Mouse (Mus musculus) neural tube, postnatal 0 days (tissue): Measurements from ENCODE around the gene H2afz. TPM values are rescaled to one million over a fixed set of nuclear protein-coding genes. Genes with fewer than 3 reads are reported as not detected.

ENCODE experiments used
- polyA plus RNA-seq: library from polyadenylated mRNA; unstranded; fragments of >200 nt; fragmentation: Nextera tagmentation; extraction: Ambion mirVana; gene quantifications from 2 replicates; pipeline ENCODE4 v1.2.1, GENCODE M21; 2015

The H2afz gene
- polyA plus RNA-seq = 611 and 688 TPM in 2 replicates

DNA sequence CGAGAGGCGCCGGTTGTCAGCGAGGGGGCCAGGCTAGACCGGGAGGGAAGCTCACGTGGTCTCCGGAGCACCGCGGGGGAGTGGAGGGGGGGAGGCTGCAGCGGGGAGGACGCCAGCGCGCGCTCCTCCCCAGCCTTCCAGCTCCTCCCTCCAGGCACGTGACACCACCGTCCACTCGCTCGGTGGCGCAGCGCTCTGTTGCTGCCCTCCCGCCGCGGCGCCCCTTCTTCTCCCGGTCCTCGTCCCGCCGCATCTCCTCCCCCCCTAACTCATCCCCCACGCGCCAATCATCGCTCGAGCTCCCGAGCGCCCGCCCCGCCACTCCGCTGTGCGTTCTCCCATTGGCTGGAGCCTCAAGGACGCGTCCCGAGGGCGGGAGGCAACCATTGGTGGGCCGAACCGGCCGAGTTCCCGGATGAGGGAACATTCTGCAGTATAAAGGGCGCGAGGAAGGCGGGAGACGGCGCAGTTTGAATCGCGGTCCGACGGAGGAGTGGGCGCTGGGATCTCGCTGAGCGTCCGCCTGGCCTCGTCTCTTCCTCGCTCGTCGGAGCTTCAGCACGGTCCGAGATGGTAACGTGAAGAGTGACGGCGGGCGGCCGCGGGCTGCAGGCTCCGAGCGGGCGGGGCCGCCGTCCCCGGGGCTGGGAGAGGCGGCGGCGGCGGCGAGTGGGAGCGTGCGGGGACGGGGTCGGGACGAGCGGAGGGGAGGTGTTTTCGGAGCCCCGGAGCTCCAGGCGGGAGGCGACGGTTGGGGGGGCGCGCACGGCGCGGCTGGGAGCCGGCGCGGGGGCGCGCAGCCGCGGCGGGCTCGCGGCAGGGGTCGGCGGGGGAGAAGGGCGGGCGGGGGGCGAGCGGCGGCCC is at the start of gene H2afz:
Gene H2afz (plus strand): TSS at position 364 of the 864 bp plus-strand sequence.

DNA sequence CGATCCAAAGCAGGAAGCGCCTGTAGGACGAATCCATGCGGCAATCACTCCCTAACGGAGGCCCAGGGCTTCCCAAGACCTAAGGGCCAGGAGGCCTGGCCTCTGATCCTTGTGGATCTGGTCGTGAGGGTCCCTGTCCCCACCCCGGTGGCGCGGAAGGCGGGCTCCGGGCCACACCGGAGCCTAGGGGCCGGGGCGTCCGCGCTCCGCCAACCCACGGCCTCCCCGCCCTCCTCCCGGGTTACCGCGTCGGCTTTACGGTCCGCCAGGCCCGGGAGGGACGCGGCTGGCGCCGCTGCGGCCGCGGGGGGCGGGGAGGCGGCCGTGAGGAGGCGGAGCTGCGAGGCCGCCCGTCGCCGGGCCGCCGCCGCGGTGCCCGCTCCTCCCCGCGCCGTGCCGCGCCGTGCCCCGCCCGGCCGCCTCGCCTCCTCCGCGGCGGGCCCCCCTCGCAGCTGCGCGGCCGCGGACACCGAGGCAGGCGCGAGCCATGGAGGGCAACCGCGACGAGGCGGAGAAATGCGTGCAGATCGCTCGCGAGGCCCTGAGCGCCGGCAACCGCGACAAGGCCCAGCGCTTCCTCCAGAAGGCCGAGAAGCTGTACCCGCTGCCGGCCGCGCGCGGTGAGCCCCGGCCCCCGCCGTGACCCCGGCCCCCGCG is 3.3 kb downstream of the H2afz start, which contains the start of gene Dnajb14:
Gene Dnajb14 (plus strand): TSS at position 239 of the 657 bp plus-strand sequence.

Other genes with a start within 250 kb of the H2afz start
- 21.3 and 26.1 TPM in 2 replicates for gene Ddit4l, start 242.9 kb upstream of the H2afz start, polyA plus RNA-seq
- not detected in 2 replicates for gene Gm21962, start 193.0 kb upstream of the H2afz start, polyA plus RNA-seq
- gene Dnajb14, start 3.2 kb downstream of the H2afz start, polyA plus RNA-seq = 21.7 and 22.1 TPM in 2 replicates
- 135 and 141 TPM in 2 replicates for gene Lamtor3, start 54.0 kb downstream of the H2afz start, polyA plus RNA-seq
- gene Dapp1, start 117.1 kb downstream of the H2afz start, polyA plus RNA-seq = 3.9 and 4.1 TPM in 2 replicates
- gene 1110002E22Rik, start 200.6 kb downstream of the H2afz start, polyA plus RNA-seq = 0.05 and 0.24 TPM in 2 replicates
- gene Gm5105, start 202.9 kb downstream of the H2afz start, polyA plus RNA-seq = 0.14 and 0.22 TPM in 2 replicates